Comparison of ENCODE assay signal across 8 mouse cellular contexts in the genomic region with DNA sequence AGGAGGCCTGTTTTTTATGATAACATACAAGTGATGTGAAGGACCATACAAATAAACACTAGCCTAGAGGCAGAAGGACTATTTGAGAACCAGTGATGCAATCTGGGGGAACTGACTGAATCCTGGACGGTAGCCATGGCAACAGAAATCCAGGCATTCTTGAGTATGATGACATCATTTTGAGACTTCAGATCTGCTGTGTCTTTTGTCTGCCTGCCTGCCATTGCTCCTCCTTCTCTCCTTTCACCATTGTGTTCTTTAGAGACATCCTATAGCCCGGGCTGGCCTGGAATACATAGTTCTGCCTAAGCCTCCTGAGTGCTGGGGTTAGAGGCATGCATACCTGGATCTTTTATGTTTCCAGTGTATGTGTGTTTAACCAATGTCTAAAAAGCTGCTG.
DNase-seq lines count a peak whose midpoint lies in the region; ATAC-seq and TF ChIP-seq lines count a peak whose summit lies in the region.

No protein-coding gene starts in this region.

- H3K4me2 ChIP-seq in forebrain, embryonic 16.5 days (ENCODE audit: low read length), result no peak overlapping the region
- H3K4me2 ChIP-seq in lung, postnatal 0 days (replicated peaks; ENCODE audit: low read depth, low read length), result no peak overlapping the region
- H3K4me2 ChIP-seq in stomach, embryonic 16.5 days (ENCODE audit: low read depth, low read length), result no peak overlapping the region

- TF ChIP-seq CTCF in lung, postnatal 0 days (IDR thresholded peaks at IDR 0.05), result no peak

- no peak overlapping the region for H3K4me3 ChIP-seq in forebrain, embryonic 16.5 days (replicated peaks; ENCODE audit: low read length)
- no peak overlapping the region for H3K4me3 ChIP-seq in lung, postnatal 0 days (ENCODE audit: low read depth, low read length)
- H3K4me3 ChIP-seq in stomach, embryonic 16.5 days (replicated peaks; ENCODE audit: low read length), result no peak overlapping the region

- no peaks in the 10 kb centered on the region for H3K9me3 ChIP-seq in forebrain, embryonic 16.5 days (ENCODE audit: control insufficient read depth, low read length)
- H3K9me3 ChIP-seq in lung, postnatal 0 days (ENCODE audit: low read length), result no peaks in the 10 kb centered on the region
- no peaks in the 10 kb centered on the region for H3K9me3 ChIP-seq in stomach, embryonic 16.5 days (replicated peaks; ENCODE audit: control insufficient read depth, low read length)

- peaks cover 3% of the 10 kb centered on the region; the same call in 1 of the 2 replicates for H3K4me1 ChIP-seq in forebrain, embryonic 16.5 days (replicated peaks; ENCODE audit: control insufficient read depth, insufficient read depth, low read length)
- H3K4me1 ChIP-seq in lung, postnatal 0 days (ENCODE audit: insufficient read depth, low read depth, low read length), result no peaks in the 10 kb centered on the region
- no peaks in the 10 kb centered on the region for H3K4me1 ChIP-seq in stomach, embryonic 16.5 days (ENCODE audit: control insufficient read depth, insufficient read depth, low read length)

- no peak overlapping the region for H3K27ac ChIP-seq in forebrain, embryonic 16.5 days (ENCODE audit: low read length)
- H3K27ac ChIP-seq in lung, postnatal 0 days (ENCODE audit: low read length), result no peak overlapping the region
- no peak overlapping the region for H3K27ac ChIP-seq in stomach, embryonic 16.5 days (ENCODE audit: low read length)

- peak; percentile 8 for DNase-seq in adrenal gland, postnatal 10 days
- DNase-seq in adrenal gland, postnatal 25 days, result no peak
- DNase-seq in Muller cell, postnatal 12 days (ENCODE audit: inconsistent ontology term), result peak; percentile 86
- DNase-seq in lung, postnatal 0 days (ENCODE audit: low spot score), result peak; percentile 80
- DNase-seq in urinary bladder, postnatal 25 days (ENCODE audit: low spot score), result no peak
- no peak for DNase-seq in cerebellum, adult 11 months

- ATAC-seq in forebrain, embryonic 16.5 days, result peak; percentile 82
- peak; percentile 41; the same call in 1 of the 2 replicates for ATAC-seq in lung, postnatal 0 days
- ATAC-seq in stomach, embryonic 16.5 days (ENCODE audit: insufficient read depth, low FRiP score), result 0 out of 2 replicates have a peak, but pooled peaks have one; percentile 33

- H3K9ac ChIP-seq in forebrain, embryonic 16.5 days (replicated peaks; ENCODE audit: low read depth, low read length), result no peak overlapping the region
- no peak overlapping the region for H3K9ac ChIP-seq in lung, postnatal 0 days (replicated peaks; ENCODE audit: low read depth)
- H3K9ac ChIP-seq in stomach, embryonic 16.5 days (ENCODE audit: low read length), result no peak overlapping the region

- H3K27me3 ChIP-seq in forebrain, embryonic 16.5 days (replicated peaks; ENCODE audit: control insufficient read depth, insufficient read depth, low read length), result no peaks in the 10 kb centered on the region
- no peaks in the 10 kb centered on the region for H3K27me3 ChIP-seq in lung, postnatal 0 days (replicated peaks; ENCODE audit: insufficient read depth, low read length)
- H3K27me3 ChIP-seq in stomach, embryonic 16.5 days (ENCODE audit: control insufficient read depth, insufficient read depth, low read length), result no peaks in the 10 kb centered on the region

- TF ChIP-seq EP300 in lung, postnatal 0 days (IDR thresholded peaks at IDR 0.05), result no peak

- WGBS in forebrain, embryonic 16.5 days, result 10% methylated on average over 2 of the region's 2 CpGs
- WGBS in lung, postnatal 0 days, result 60% methylated on average over 2 of the region's 2 CpGs
- 44% methylated on average over 2 of the region's 2 CpGs for WGBS in stomach, embryonic 16.5 days

- H3K36me3 ChIP-seq in forebrain, embryonic 16.5 days (ENCODE audit: control insufficient read depth, insufficient read depth), result no peaks in the 10 kb centered on the region
- H3K36me3 ChIP-seq in lung, postnatal 0 days (ENCODE audit: insufficient read depth, low read length), result no peaks in the 10 kb centered on the region
- no peaks in the 10 kb centered on the region for H3K36me3 ChIP-seq in stomach, embryonic 16.5 days (ENCODE audit: control insufficient read depth, insufficient read depth, low read length)

Comparison
In these comparisons a context has a peak if more than half of its experiments do, and no peak if none do; other contexts are left out.
1. DNase-seq: peak in adrenal gland, postnatal 10 days (single experiment), Muller cell, postnatal 12 days (single experiment) and lung, postnatal 0 days (single experiment); none in adrenal gland, postnatal 25 days (single experiment), urinary bladder, postnatal 25 days (single experiment) and cerebellum, adult 11 months (single experiment).
2. Peak in every context shown above with its lines, with median percentiles within 50 percentile points of each other: ATAC-seq.